Mouse (Mus musculus) telencephalon, adult 2 months (tissue): ENCODE results near the gene Rims1.

ENCODE experiments used
- DNase-seq: peaks from one replicate; pipeline ENCODE4 v3.0.0-alpha.2; 2011; ENCODE audit warnings: low read depth, low spot score

Gene Rims1

GRCm38 (mm10) chr1:22695046-22695445 lies 110.7 kb downstream of the Rims1 start:
- DNase-seq: no peak

- DNase-seq: no peak
These were observed 111.3 kb downstream of the Rims1 start for GRCm38 (mm10) chr1:22694514-22694913.

DNA sequence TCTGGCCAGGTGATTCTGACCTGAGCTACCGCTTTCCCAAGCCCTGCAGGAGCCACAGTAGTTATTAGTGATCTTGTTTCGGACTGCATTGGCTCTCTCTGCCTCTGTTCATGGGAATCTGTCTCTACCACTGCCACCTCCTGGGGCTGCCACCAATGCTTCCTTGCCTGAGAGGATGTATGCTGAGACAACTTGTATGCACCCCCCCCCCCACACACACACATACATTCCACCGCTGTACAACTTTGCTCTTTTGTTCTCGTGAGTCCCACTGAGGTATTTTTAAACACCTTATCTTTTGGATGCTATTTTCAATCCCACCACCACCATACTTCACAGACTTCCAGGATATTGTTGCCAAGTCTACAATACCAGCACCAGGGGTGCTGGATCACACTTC lies 122.3 kb downstream of the Rims1 start:
- no peak for DNase-seq

DNA sequence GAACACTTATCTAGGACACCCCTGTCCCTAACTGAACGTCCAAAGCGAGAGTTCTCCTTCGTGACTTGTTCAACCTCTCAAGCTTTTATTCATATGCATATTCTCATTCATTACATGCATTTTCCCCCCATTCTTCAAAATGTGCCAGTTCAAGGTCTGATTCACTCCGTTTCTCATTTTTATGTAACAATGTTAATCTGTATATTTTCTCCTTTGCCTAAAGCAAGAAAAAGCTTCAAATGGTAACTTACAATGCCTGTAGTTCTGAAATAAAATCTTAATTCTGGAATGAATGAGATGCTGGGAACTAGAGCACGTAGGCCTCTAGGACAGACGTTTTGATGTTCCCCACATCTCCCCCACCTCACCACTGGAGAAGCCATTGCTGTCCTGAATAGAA lies 141.6 kb downstream of the Rims1 start:
- no peak for DNase-seq

DNA sequence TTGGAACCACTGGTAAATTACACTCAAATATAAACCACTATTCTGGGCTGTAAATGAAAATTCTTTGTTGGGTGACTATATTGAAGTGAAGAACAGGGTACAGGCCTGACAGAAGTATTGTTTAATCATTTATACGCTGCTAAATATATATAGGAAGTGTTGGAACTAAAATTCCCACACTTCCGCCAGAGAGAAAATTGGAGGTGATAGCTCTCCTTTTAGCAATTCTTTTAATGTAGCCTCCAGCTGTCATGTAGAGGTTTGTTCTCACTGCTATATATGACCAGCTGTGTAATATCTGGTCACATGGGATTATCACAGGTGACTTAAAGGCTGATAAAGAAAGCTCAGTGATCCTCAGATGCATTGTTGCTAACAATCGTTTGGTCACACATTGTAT lies 144.0 kb downstream of the Rims1 start:
- DNase-seq: peak; percentile 52

- peak; percentile 78 for DNase-seq
These were observed 149.8 kb downstream of the Rims1 start for GRCm38 (mm10) chr1:22655983-22656382.

DNA sequence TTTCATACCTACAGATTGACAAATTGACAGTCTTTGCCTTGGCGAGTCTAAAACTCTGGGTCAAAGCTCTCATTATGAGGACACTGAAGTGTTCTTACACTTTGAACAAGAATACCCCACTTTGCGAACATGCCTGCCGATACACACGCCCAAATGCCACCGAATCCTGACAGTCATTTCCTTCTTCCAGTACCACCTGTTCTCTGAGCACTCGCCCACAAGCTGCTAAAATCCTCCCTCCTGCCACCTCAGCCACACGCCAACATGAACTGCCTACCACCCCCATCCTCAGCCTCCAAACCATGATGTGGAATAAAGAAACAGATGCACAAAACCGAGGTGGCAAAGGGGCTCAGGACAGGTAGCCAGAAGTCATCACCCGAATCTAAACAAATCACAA lies 150.9 kb downstream of the Rims1 start:
- DNase-seq: peak; percentile 66

GRCm38 (mm10) chr1:22650588-22650987 lies 155.2 kb downstream of the Rims1 start:
- DNase-seq: no peak

DNA sequence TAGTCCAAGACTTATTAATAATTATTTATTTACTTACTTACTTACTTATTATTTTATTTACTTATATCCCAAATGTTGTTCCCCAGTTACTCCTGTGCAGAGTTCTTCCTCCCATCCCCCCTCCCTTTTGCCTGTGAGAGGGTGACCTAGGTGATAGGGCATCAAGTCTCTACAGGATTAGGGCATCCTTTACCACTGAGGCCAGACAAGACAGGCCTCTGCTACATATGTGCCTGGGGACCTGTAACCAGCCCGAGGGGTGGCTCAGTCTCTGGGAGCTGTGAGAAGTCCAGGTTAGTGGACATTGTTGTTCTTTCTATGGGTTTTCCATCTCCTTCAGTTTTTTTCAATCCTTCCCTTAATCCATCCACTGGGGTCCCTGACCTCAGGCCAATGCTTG lies 156.4 kb downstream of the Rims1 start:
- DNase-seq: no peak

DNA sequence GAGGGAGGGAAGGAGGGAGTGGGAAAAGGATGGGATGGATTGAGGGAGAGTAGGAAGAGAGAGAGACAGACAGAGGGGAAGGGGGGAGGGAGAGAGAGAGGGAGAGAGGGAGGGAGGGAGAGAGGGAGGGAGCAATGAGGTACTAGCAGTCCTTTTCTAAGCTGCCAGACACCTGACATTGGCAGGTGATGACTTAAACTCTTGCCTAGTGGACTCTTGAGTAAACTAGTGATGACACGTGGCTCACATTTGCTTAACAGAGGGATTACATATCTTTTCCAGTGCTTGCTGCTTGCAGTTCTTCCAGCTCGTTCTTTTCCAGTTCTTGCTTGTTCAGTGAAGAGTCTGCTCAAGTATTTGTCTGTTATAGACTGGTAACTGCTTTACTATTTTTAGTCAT lies 160.5 kb downstream of the Rims1 start:
- no peak for DNase-seq

GRCm38 (mm10) chr1:22640568-22640967 lies 165.2 kb downstream of the Rims1 start:
- no peak for DNase-seq

- DNase-seq: no peak
These were observed 166.1 kb downstream of the Rims1 start for GRCm38 (mm10) chr1:22639702-22640101.

GRCm38 (mm10) chr1:22633871-22634270 lies 171.9 kb downstream of the Rims1 start:
- no peak for DNase-seq

GRCm38 (mm10) chr1:22632551-22632950 lies 173.2 kb downstream of the Rims1 start:
- no peak for DNase-seq

GRCm38 (mm10) chr1:22631991-22632390 lies 173.8 kb downstream of the Rims1 start:
- no peak for DNase-seq

- DNase-seq: no peak
These were observed 176.8 kb downstream of the Rims1 start for GRCm38 (mm10) chr1:22629011-22629410.

DNA sequence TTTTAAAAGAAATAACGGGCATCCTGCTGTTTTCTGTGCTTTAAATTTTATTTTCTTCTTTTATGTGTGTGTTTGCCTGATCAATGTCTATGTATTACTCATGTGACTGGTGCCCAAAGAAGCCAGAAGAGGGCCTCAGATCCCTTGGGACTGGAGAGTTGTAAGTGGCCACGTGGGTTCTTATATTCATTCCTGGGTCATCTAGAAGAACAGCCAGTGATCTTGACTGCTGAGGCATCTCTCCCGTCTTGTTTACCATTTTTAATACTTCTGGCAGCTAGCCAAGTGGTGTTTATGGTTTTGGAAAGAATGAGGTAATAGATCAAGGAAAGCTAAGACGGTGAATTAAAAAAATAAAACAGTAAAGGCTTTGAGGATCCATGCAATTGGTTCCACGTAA lies 178.8 kb downstream of the Rims1 start:
- no peak for DNase-seq

DNA sequence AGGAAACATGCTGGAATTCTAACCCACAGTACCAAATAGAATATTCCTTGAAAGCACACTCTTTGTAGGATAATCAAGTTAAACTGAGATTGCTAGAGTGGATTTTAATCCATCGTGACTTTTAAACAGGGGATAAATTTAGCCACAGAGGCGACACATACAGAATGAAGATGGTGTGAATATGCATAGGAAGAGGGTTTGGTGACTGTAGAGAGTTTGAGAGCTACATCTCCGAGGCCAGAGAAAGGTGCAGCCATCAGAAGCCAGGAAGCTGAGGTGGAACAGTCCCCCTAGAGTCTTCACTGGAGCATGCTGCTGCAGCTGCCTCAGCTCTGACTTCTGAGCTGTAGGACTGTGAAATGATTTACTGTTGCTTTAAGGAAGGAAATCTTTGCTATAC lies 179.5 kb downstream of the Rims1 start:
- no peak for DNase-seq

DNA sequence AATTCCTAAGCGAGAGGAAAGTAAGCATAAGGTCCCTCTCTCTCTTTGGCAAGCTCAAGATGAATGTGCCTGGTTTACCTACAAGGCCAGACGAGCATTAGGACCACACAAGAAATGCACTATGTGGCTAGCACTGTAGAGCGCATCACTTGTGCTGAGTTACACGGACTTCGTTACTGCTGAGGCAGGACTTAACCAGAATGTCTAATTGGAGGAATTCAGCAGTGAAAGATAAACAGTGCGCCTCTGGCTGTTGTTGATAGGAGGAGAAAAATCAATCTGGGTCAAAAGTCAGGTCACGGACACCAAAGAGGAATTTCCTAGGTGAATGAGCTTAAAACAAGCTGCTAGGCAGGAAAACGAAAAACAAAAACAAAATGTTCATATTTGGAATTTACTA lies 185.0 kb downstream of the Rims1 start:
- no peak for DNase-seq

DNA sequence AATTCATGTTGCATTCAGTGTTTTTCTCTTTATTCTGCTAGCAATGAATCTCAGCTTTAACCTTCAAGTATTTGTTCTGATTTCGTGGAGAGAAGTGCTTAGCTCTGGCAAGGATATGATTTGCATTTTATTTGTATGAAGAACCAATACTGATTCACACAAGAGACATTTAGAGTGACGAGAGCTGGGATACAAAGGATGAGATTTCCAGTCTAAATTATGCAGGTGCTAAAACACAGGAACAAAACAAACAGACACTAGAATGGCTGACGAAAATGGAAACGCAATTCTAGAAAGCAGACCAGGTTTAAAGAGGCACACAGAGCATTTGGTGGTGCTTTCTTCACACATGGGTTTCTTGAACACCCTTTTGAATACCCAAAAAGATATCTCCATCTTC lies 190.2 kb downstream of the Rims1 start:
- DNase-seq: no peak

- no peak for DNase-seq
These were observed 192.2 kb downstream of the Rims1 start for GRCm38 (mm10) chr1:22613609-22614008.

GRCm38 (mm10) chr1:22604329-22605044 lies 201.3 kb downstream of the Rims1 start:
- no peak for DNase-seq

GRCm38 (mm10) chr1:22596197-22596596 lies 209.6 kb downstream of the Rims1 start:
- DNase-seq: no peak

GRCm38 (mm10) chr1:22594841-22595240 lies 211.0 kb downstream of the Rims1 start:
- DNase-seq: no peak
